Mouse (Mus musculus) embryonic facial prominence, embryonic 14.5 days (tissue): ENCODE results near the gene Olfr248. TPM values are rescaled to one million over a fixed set of nuclear protein-coding genes. Genes with fewer than 3 reads are reported as not detected.
"Not testable (repeated sequence)": the region's sequence is repeated elsewhere in the genome, so short reads cannot be mapped to it uniquely, and the experiment has no call there.

ENCODE experiments used
- ATAC-seq: fragments of 200-750 bp; cut with Nextera tagmentation; 2 replicates; pipeline ENCODE4 v1.8.0; 2017; ENCODE audit warnings: low read depth, moderate number of reproducible peaks, moderate TSS enrichment
- DNase-seq: peaks from one replicate; pipeline ENCODE4 v3.0.0-alpha.2; 2015; ENCODE audit warnings: low spot score
- H3K27ac ChIP-seq: fragments of 300-500 bp; sonication (generic); replicated peaks from 2 replicates; pipeline ENCODE4 v1.5.1; 2014; ENCODE audit warnings: low read depth, mild to moderate bottlenecking, low read length, moderate library complexity
- H3K27me3 ChIP-seq: fragments of 300-500 bp; sonication (generic); replicated peaks from 2 replicates; pipeline ENCODE4 v1.6.1; 2014; ENCODE audit warnings: low read length; ENCODE audit not compliant: control insufficient read depth, insufficient read depth
- H3K36me3 ChIP-seq: fragments of 300-500 bp; sonication (generic); 2 replicates; pipeline ENCODE4 v1.6.1; 2014; ENCODE audit warnings: low read length, mixed read lengths; ENCODE audit not compliant: control insufficient read depth, insufficient read depth
- H3K4me1 ChIP-seq: fragments of 300-500 bp; sonication (generic); 2 replicates; pipeline ENCODE4 v1.6.1; 2014; ENCODE audit warnings: antibody characterized with exemption, low read length; ENCODE audit not compliant: control insufficient read depth, insufficient read depth
- H3K4me2 ChIP-seq: fragments of 300-500 bp; sonication (generic); 2 replicates; pipeline ENCODE4 v1.6.1; 2014; ENCODE audit warnings: low read depth, mild to moderate bottlenecking, low read length, moderate library complexity, mixed read lengths
- H3K4me3 ChIP-seq: fragments of 300-500 bp; sonication (generic); 2 replicates; pipeline ENCODE4 v1.5.1; 2014; ENCODE audit warnings: low read depth, mild to moderate bottlenecking, low read length
- H3K9ac ChIP-seq: fragments of 300-500 bp; sonication (generic); 2 replicates; pipeline ENCODE4 v1.6.1; 2014; ENCODE audit warnings: low read depth, mild to moderate bottlenecking, low read length, moderate library complexity, mixed read lengths
- H3K9me3 ChIP-seq: fragments of 300-500 bp; sonication (generic); 2 replicates; pipeline ENCODE4 v1.6.1; 2016; ENCODE audit warnings: low read length; ENCODE audit not compliant: control insufficient read depth
- WGBS: fragments of 180-500 bp; shearing (Covaris S2); extraction: QIAGEN DNeasy Blood & Tissue Kit; methylation state at CpG from one replicate; pipeline ENCODE4 v1.1.7; 2014; 5-methylcytosine and 5-hydroxymethylcytosine counted together
- polyA plus RNA-seq: library from polyadenylated mRNA; unstranded; fragments of >200 nt; fragmentation: Nextera tagmentation; extraction: Ambion mirVana; gene quantifications from 2 replicates; pipeline ENCODE4 v1.2.1, GENCODE M21; 2014

Olfr248 gene
- polyA plus RNA-seq, result not detected in 2 replicates

DNA sequence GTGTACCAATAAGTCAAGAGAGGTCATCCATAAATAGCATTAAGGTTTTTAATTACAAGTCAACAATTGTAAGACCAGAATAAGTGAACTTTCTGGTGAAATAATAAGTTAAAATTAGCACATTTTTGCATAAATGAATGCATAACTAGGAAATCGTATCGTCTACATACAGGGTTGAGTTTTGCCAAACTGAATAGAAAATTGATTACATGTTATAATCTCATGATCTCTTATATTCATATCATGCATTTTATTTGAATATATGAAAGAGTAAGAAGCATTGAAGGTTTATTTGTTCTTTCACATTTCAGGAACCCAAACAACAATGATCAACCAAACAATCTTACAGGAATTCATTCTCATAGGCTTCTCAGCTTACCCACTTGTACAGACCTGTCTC, at the start of gene Olfr248:
Gene Olfr248 (plus strand): TSS at position 301 of the 400 bp plus-strand sequence.
- Histone ChIP-seq H3K9me3 (no peaks in the 10 kb centered on the region), H3K27me3 (no peaks in the 10 kb centered on the region), H3K27ac (no peak within 1 kb of the TSS), H3K9ac (no peak within 1 kb of the TSS), H3K4me3 (no peak within 1 kb of the TSS), H3K36me3 (no peaks in the 10 kb centered on the region), H3K4me1 (no peaks in the 10 kb centered on the region), H3K4me2 (no peak within 1 kb of the TSS)
- DNase-seq (no peak), ATAC-seq (no peak)
- 89% methylated on average over 2 of the region's 2 CpGs for WGBS

DNA sequence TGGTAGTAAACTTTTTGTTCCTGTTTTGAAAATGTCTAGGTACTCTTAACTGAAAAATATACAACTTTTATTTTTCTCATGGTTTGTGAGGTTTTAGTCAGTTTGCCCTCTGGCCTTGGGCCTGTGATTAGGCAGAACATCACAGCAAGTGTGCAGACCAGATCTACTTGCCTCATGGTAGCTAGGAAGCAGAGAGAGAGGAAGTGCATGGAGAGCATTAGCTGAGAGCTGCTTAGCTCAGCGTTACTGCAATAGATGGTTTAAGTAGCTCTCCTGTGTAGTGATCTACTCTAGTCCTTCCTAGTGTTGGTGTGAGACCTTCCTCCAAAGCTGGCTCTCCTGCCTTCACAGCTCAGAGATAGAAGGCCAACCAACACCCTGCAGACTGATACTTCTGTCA, 37.2 kb upstream of the Olfr248 start:
- not testable (repeated sequence) for H3K9me3 ChIP-seq, H3K9ac ChIP-seq, H3K27ac ChIP-seq, DNase-seq, ATAC-seq, H3K36me3 ChIP-seq, H3K4me1 ChIP-seq, H3K4me3 ChIP-seq, H3K4me2 ChIP-seq, H3K27me3 ChIP-seq
- 76% methylated on average over 1 of the region's 1 CpGs for WGBS

DNA sequence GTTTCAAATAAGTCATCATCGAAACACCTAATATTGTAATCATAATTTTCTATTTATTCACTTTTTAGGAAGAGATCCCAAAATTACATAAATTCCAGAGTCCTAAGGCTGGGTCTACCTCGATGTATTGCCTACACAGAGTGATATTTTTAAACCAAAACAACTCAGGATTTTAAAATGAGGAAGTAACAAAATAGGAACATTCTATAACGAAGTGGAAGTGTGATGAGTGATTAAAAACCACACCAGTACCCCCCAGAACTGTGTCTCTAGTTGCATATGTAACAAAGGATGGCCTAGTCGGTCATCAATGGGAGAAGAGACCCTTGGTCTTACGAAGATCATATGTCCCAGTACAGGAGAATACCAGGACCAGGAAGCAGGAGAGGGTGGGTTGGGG, 36.2 kb upstream of the Olfr248 start:
- DNase-seq (no peak), ATAC-seq (no peak)
- Histone ChIP-seq H3K27ac (no peak overlapping the region), H3K9me3 (no peaks in the 10 kb centered on the region), H3K4me1 (no peaks in the 10 kb centered on the region), H3K36me3 (no peaks in the 10 kb centered on the region), H3K4me2 (no peak overlapping the region), H3K4me3 (no peak overlapping the region), H3K9ac (no peak overlapping the region), H3K27me3 (no peaks in the 10 kb centered on the region)
- WGBS, result 73% methylated on average over 5 of the region's 5 CpGs

DNA sequence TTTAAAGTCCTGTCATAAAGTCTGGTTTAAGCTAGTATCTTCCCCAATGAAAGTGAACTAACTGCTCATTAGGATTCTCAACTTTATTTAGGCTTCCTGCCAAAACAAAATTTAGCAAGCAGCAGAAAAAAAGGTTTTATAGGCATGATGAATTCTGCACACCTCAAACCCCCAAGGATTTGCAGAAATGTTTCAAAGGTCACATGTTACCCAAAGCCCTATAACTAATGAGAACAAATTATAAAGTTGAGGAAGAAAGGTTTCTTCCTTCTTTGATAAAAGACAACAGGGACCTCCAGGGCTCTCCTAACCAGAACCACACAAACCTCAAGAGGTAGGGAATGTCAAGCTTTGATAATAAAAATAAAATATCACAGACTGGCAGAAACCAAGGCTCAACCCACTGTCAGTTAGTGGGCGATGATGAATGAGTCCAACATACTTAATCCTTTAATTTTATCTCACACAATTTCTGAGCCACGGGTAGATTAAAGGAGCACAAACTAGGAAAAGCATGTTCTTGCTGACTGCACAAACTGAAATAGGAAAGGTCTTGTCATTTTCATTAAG, 25.9 kb upstream of the Olfr248 start, which contains the start of gene Olfr417:
Gene Olfr417 (plus strand): TSS at position 241 of the 570 bp plus-strand sequence.
- Histone ChIP-seq H3K4me2 (no peak within 1 kb of the TSS), H3K27ac (no peak within 1 kb of the TSS), H3K9ac (no peak within 1 kb of the TSS), H3K27me3 (no peaks in the 10 kb centered on the region), H3K9me3 (no peaks in the 10 kb centered on the region), H3K4me1 (no peaks in the 10 kb centered on the region), H3K4me3 (no peak within 1 kb of the TSS), H3K36me3 (no peaks in the 10 kb centered on the region)
- no peak for ATAC-seq
- DNase-seq, result no peak
- 51% methylated on average over 2 of the region's 2 CpGs for WGBS

DNA sequence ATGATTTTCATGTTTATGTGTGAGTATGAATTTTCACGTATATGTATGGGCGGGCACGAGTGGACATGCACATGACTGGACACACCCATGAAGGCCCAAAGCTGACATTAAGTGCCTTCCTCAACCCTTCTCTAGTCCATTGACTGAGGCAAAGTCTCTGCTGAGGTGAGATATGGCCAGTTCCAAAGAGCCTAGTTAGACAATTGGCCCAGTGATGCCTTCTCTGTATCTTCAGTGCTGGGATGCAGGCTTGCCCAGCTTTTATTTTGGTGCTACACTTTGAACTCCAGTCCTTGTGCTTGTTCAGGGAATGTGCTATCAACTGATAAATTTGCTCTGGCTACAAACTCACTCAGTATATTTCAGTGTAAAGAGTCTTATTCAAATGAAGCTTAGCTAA, 17.0 kb upstream of the Olfr248 start:
- DNase-seq, result no peak
- H3K4me1 ChIP-seq, result no peaks in the 10 kb centered on the region
- H3K9ac ChIP-seq, result no peak overlapping the region
- no peak overlapping the region for H3K27ac ChIP-seq
- no peak for ATAC-seq
- WGBS, result 87% methylated on average over 3 of the region's 3 CpGs
- no peaks in the 10 kb centered on the region for H3K27me3 ChIP-seq
- no peaks in the 10 kb centered on the region for H3K36me3 ChIP-seq
- no peaks in the 10 kb centered on the region for H3K9me3 ChIP-seq
- no peak overlapping the region for H3K4me3 ChIP-seq
- H3K4me2 ChIP-seq, result no peak overlapping the region

DNA sequence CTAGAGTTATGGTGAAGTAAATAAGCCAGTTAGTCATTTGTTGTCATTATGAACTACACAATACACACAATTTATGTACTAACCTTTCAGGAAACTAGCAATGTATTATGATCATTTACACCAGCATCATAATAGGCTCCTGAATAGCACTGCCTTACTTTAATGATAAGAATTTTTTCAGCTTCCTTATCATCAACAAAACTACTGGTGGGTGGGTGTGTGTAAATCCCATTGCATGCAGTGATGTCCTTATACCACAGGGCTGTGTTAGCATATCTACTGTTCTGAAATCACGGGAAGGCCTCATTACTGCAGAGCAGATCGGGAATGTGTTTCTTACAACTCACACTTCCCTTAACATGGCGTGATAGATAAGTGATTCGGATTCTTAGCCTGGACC, 32.1 kb downstream of the Olfr248 start:
- no peaks in the 10 kb centered on the region for H3K9me3 ChIP-seq
- WGBS, result 86% methylated on average over 4 of the region's 4 CpGs
- no peak for DNase-seq

DNA sequence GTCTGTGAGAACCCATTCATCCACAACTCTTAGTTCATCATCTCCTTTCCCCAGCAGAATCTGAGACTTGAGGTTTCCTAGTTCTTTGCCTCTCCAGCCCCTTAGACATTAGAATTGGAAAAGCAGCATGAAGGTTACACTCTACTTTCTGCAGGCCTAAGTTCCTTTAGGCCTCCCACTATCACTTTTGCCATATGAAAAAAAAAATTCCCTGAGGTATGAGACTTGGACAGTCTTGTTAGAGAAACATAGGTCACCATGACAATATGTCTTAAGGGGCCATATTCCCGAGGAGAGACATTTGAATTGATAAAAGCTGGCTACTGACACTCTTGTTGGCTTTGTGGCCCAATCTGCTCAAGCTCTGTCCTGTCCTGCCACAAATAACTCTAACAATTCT, 32.9 kb downstream of the Olfr248 start, which contains the start of gene Olfr414:
Gene Olfr414 (plus strand): TSS at position 301 of the 400 bp plus-strand sequence.
- Histone ChIP-seq H3K36me3 (no peaks in the 10 kb centered on the region), H3K9ac (no peak within 1 kb of the TSS), H3K27me3 (no peaks in the 10 kb centered on the region), H3K27ac (no peak within 1 kb of the TSS), H3K4me1 (no peaks in the 10 kb centered on the region), H3K9me3 (no peaks in the 10 kb centered on the region), H3K4me3 (no peak within 1 kb of the TSS), H3K4me2 (no peak within 1 kb of the TSS)
- no peak for DNase-seq
- 43% methylated on average over 1 of the region's 1 CpGs for WGBS
- no peak for ATAC-seq

More for the DNA sequence above, 32.1 kb downstream of the Olfr248 start:
- no peak overlapping the region for H3K4me2 ChIP-seq
- H3K27me3 ChIP-seq, result no peaks in the 10 kb centered on the region
- H3K36me3 ChIP-seq, result no peaks in the 10 kb centered on the region
- no peak overlapping the region for H3K4me3 ChIP-seq
- H3K9ac ChIP-seq, result no peak overlapping the region
- no peak for ATAC-seq
- no peak overlapping the region for H3K27ac ChIP-seq
- H3K4me1 ChIP-seq, result no peaks in the 10 kb centered on the region

DNA sequence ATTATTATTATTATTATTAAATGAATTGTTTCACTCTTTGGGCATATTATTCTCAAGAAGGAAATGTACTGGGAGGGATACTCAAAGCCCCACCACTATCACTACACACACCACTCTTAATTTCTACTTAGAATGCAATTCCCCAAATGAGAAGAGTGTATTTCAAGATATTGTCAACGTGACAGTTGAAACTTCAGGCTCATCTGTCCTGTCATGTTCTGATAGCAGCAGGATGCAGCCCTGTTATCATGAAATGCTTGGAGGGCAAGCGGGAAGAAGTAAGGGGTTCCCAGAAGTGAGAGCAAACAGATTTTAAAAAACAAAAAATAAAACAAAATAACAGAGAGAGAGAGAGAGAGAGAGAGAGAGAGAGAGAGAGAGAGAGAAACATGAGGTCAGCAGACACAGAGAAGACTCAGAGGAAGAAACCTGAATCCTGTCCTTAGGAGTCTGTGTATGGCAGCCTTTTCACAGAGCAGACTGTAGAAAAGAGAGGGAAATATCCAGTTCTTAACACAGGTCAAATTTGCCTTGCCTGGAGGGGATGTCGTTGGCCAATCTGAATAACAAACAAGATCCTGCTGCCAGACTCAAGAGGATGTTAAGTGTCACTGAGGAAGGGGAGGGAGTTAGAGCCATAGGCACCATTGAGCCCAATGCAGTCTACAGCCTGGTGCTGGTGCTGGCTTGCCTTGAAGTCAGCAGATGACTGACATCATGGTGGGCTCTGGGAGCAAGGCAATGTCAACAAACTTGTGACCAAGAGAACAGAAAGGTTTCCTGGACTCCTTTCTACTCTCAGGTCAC, 35.5 kb downstream of the Olfr248 start:
- Histone ChIP-seq H3K9ac (no peak overlapping the region), H3K27me3 (no peaks in the 10 kb centered on the region), H3K27ac (no peak overlapping the region), H3K9me3 (no peaks in the 10 kb centered on the region), H3K4me2 (no peak overlapping the region), H3K4me3 (no peak overlapping the region), H3K36me3 (no peaks in the 10 kb centered on the region), H3K4me1 (no peaks in the 10 kb centered on the region)
- DNase-seq, result no peak
- WGBS, result 56% methylated on average over 3 of the region's 3 CpGs
- no peak for ATAC-seq
